Mouse (Mus musculus): Measurements from ENCODE around the gene Mettl21a.

DNA sequence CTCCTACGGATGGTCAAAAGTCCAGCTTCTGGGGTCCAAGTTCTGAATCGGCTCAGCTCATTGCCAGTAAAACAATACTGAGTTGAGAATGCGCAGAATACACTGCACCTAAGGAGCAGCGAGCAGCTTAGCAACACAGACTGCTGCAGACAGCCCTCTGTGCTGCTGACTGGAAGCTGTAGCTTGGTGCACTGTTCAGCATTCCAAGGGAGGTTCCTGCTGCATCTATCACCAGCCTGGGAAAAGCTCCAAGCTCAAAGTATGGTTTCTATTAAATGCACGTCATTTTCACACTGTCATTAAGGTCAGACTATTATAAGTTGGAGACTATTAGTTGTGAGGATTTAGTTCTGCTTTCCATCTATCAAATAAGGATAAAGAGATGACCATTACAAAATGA lies 4.1 kb upstream of the Mettl21a start:
- no peak for TF ChIP-seq CTCF (IDR thresholded peaks at IDR 0.05; ENCODE audit: low read depth)
- TF ChIP-seq EP300 (IDR thresholded peaks at IDR 0.05; ENCODE audit: low read depth): no peak
